Mouse (Mus musculus) erythroblast, embryonic 14.5 days (primary cell): ENCODE data around the gene Tex101. TPM values are rescaled to one million over a fixed set of nuclear protein-coding genes. Genes with fewer than 3 reads are reported as not detected.

ENCODE experiments used
- H3K27me3 ChIP-seq: 2 replicates; pipeline ENCODE4 v1.6.1; 2012; ENCODE audit warnings: inconsistent platforms; ENCODE audit not compliant: control insufficient read depth
- H3K36me3 ChIP-seq: 2 replicates; pipeline ENCODE4 v1.6.1; 2012; ENCODE audit warnings: mild to moderate bottlenecking, inconsistent platforms; ENCODE audit not compliant: control insufficient read depth
- H3K4me1 ChIP-seq: 2 replicates; pipeline ENCODE4 v1.6.1; 2012; ENCODE audit warnings: inconsistent platforms; ENCODE audit not compliant: control insufficient read depth
- H3K4me3 ChIP-seq: replicated peaks from 2 replicates; pipeline ENCODE3; 2012; ENCODE audit warnings: moderate library complexity, mild to moderate bottlenecking, inconsistent platforms
- H3K9me3 ChIP-seq: 2 replicates; pipeline ENCODE4 v1.6.1; 2012; ENCODE audit warnings: low read length, inconsistent platforms, mixed read lengths; ENCODE audit not compliant: control insufficient read depth
- GATA1 ChIP-seq: IDR thresholded peaks from 2 replicates; pipeline ENCODE4 v1.6.1; 2012; ENCODE audit warnings: low read length, inconsistent platforms, mixed read lengths
- TAL1 ChIP-seq: IDR thresholded peaks from 3 replicates; pipeline ENCODE4 v1.6.1; 2012; ENCODE audit warnings: low read length, inconsistent platforms, mixed read lengths
- polyA plus RNA-seq: library from polyadenylated mRNA; stranded (reverse); fragments of >175 nt; gene quantifications from 2 replicates; pipeline ENCODE4 v1.2.3, GENCODE M21; 2012

Gene Tex101
- polyA plus RNA-seq, 1 experiment = not detected

DNA sequence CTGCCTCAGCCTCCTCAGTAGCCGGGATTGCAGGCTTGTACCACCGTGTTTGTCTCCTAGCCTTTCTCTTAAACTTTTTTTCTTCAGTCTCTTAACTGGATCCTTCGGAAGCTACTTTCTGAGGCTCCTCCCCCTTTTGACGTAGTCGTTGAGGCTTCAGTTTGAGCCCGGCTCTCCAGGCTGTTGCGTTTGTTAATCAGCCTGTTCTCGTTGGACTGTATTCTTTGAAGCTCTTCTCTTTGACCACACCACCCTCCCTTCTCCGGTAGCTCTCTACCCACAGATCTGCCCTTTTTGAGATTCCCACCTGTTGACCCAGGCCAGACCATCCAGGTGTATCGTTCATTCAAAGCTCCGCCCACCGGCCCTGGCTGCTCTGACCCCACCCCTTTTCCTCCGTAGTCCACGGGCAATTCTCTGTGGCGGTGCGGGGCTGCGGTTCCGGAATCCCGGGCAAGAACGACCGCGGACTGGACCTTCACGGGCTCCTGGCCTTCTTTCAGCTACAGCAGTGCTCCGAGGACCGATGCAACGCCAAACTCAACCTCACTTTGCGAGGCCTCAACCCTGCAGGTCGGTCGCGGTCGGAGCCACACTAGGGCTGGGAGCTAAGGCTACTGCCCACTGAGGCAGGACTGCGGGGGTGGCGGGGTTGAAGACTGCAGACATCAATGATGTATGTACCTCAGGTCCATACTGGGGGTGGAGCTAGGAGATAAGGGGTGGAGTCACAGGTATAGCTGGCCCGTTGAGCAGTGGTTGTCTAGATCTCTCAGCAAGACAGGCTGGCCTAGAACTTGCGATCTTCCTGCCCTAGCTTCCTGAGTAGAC lies 38.2 kb downstream of the Tex101 start:
- Histone ChIP-seq H3K4me3 (peak overlapping the region; percentile 56), H3K9me3 (no peaks in the 10 kb centered on the region), H3K4me1 (peaks cover 16% of the 10 kb centered on the region), H3K36me3 (no peaks in the 10 kb centered on the region), H3K27me3 (peaks cover 51% of the 10 kb centered on the region)
- TF ChIP-seq GATA1 = no peak
- no peak for TF ChIP-seq TAL1

DNA sequence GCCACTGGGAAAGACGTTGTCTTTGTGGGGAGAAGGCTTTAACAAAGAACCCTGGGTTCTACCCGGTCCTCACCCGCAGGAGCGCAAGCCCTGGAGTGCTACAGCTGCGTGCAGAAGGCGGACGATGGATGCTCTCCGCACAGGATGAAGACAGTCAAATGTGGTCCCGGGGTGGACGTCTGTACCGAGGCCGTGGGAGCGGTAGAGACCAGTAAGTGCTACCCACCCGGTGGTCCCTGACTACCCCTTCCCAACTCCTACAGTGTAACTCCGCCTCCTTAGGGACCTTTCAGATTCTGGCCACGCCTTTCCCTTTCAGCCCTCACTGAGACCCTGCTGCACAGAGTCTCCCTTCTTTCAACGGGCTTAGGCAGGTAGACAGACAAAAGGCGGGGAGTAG lies 39.4 kb downstream of the Tex101 start:
- H3K9me3 ChIP-seq = no peaks in the 10 kb centered on the region
- H3K27me3 ChIP-seq = peaks cover 51% of the 10 kb centered on the region
- H3K4me3 ChIP-seq = no peak overlapping the region
- TF ChIP-seq TAL1 (no peak), GATA1 (no peak)
- H3K36me3 ChIP-seq = no peaks in the 10 kb centered on the region
- H3K4me1 ChIP-seq = peaks cover 16% of the 10 kb centered on the region

DNA sequence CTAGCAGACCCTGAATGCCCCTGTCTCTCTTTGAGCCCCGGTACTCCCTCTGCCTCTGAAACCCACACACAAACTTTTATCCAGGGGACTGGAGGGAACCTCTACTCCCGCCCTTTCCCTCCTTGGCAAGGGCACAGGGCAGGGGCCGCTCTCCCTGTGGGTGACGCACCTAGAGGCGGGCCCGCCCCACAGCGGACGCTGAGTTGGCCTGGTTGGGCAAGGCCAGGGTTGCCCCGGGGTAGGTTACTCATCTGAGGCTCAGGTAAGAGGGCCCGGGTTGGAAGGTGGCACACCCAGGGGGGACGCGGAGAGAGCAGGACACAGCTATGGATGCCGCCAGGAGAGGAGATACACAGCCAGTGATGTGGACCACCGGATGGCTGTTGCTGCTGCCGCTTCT lies 40.2 kb downstream of the Tex101 start, which contains the start of gene Lypd3:
TSS of gene Lypd3 (plus strand) at position 287 of the 400 bp plus-strand sequence.
- Histone ChIP-seq H3K27me3 (peaks cover 51% of the 10 kb centered on the region), H3K9me3 (no peaks in the 10 kb centered on the region), H3K36me3 (no peaks in the 10 kb centered on the region), H3K4me3 (no peak within 1 kb of the TSS), H3K4me1 (peaks cover 16% of the 10 kb centered on the region)
- TF ChIP-seq GATA1 (no peak), TAL1 (no peak)

DNA sequence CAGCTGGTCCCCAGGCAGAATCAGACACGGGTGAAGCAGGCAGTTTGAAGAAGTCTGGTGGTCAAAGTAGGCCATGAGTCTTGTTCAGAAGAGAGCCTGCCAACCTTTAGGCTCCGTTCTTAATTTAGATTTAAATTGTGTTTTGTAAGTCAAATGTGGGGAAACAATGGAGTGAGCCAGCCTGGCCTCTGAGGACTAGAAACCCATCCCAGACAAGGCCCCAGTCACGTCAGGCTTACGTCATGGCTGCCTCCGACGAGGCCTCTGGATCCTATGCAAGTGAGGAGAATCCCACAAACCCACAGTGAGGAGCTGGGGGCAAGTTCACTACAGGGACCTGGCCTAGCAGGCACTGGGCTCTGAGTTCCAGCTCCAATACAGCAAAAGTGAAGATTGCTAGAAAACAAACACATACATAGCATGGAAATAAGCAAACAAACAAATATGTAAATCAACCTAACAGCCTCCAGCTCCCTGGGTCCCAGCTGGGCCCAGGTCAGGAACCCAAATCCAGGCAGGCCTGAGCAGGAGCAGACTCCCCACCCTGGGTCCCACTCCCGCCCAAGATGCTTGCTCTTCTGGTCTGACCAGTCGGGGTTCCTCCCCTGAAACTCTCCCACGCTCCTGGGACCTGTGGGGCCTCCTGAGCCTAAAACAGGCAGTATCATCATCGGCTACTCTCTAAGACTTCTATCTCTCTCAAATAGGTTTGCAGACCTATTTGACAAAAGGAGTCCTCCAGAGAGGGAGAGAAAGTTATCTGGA lies 46.2 kb downstream of the Tex101 start:
- peaks cover 8% of the 10 kb centered on the region for H3K4me1 ChIP-seq
- no peaks in the 10 kb centered on the region for H3K9me3 ChIP-seq
- no peaks in the 10 kb centered on the region for H3K36me3 ChIP-seq
- no peak overlapping the region for H3K4me3 ChIP-seq
- H3K27me3 ChIP-seq = no peaks in the 10 kb centered on the region
- TF ChIP-seq TAL1 (no peak), GATA1 (no peak)

DNA sequence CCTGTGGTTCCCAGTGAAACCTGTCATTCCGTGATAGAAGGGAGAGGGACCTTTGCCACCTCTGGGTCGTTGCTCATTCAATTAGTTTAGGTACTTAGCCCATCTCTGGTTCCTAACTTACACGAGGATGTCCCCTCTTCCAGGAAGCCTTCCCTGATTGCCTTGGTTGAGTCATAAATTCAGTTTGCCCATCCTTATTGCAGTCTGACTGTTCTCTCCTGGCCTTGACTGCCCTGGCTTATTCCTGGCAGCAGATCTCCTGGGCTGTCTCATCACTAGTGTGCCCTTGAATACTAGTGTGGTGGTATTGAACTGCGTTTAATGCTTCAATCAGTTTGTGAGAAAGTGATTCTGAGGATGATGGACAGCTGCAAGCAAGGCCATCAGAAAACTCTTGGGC lies 46.8 kb downstream of the Tex101 start:
- Histone ChIP-seq H3K36me3 (no peaks in the 10 kb centered on the region), H3K27me3 (no peaks in the 10 kb centered on the region), H3K4me1 (peaks cover 8% of the 10 kb centered on the region), H3K4me3 (no peak overlapping the region), H3K9me3 (no peaks in the 10 kb centered on the region)
- no peak for TF ChIP-seq TAL1
- no peak for TF ChIP-seq GATA1

DNA sequence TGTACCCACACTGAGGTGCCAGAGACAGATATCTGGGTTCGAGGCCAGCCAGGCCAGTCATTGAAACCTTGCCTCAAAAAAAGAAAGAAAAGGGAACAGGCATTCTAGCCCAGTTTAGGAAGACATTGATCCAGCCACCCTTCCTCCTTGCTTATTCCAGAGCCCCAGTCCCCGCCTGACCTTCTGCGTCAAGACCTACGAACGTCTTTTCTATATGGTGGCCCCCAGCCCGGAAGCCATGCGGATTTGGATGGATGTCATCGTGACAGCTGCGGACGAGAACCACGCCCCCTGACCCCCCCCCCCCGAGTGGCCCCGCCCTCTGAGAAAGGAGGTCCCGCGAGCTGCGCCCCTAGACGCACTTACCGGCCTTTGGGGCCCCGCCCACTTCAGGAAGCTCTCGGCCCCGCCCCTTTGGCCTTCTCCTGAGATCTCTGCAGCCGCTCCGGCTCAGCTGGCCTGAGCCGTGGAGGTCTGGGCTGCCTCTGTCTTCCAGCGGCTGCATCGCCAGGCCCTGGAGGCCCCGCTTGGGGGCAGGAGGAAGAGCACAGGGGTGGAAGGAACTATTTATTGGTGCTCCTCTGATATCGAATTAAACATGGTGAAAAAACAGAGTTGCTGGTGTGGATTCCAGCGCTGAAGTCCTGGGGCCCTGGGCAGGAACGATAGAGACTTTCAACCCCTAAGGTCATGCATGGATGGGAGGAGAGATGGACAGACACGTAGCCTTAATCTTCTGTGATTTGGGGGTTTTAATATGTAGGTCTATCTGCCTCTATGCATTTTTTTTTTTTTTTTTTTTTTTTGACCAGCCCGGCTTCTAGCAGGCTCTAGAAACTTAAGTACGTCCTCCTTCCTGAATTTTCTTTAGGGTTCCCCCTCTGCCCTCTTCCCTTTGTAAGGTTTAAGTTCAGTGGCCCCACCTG lies 47.5 kb downstream of the Tex101 start:
- H3K4me3 ChIP-seq = peak overlapping the region; percentile 45
- TF ChIP-seq GATA1 (no peak), TAL1 (no peak)
- peaks cover 8% of the 10 kb centered on the region for H3K4me1 ChIP-seq
- no peaks in the 10 kb centered on the region for H3K36me3 ChIP-seq
- no peaks in the 10 kb centered on the region for H3K27me3 ChIP-seq
- H3K9me3 ChIP-seq = no peaks in the 10 kb centered on the region

DNA sequence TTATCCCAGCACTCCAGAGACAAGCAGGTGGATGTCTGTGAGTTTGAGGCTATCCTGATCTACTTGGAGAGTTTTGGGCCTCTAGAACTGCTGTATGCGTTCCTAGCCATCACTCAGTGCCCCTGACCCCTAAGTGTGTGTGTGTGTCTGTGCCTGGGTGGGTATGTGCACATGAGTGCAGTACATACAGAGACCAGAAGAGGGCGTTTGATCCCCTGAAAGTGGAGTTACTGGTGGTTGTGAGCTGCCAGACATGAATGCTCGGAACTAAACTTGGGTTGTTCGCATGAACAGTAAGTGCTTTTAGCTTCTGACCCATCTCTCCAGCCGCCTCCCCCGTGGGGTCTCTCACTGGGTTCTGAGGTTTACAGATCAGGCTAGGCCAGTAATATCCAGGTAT lies 53.5 kb downstream of the Tex101 start:
- no peak for TF ChIP-seq GATA1
- TF ChIP-seq TAL1 = no peak
- Histone ChIP-seq H3K4me1 (no peaks in the 10 kb centered on the region), H3K9me3 (peaks cover 6% of the 10 kb centered on the region), H3K36me3 (no peaks in the 10 kb centered on the region), H3K27me3 (no peaks in the 10 kb centered on the region), H3K4me3 (no peak overlapping the region)

DNA sequence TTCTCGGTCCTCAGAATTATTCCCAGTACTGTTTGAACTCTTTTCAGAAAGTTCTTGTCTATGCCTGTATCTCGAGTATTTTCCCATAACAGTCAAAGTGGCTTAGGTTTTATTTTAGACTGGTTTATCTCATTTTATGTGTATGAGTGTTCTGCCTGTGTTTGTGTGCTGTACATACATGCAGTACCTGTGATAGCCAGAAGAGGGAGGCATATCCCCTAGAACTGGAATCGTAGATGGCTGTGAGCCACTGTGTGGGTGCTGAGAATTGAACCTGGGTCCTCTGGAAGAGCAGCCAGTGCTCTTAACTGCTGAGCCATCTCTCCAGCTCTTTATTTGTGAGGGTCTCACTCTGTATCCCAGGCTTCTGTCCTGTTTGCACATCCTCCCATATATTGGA lies 55.3 kb downstream of the Tex101 start:
- H3K4me3 ChIP-seq = no peak overlapping the region
- H3K27me3 ChIP-seq = no peaks in the 10 kb centered on the region
- H3K4me1 ChIP-seq = no peaks in the 10 kb centered on the region
- no peak for TF ChIP-seq GATA1
- H3K36me3 ChIP-seq = no peaks in the 10 kb centered on the region
- peaks cover 6% of the 10 kb centered on the region for H3K9me3 ChIP-seq
